Mouse (Mus musculus): Measurements from ENCODE around the gene Unc79.

- TF ChIP-seq CTCF (IDR thresholded peaks at IDR 0.05; ENCODE audit: low read depth, low read length): no peak
- TF ChIP-seq POLR2A (IDR thresholded peaks at IDR 0.05; ENCODE audit: insufficient read depth, low read length): no peak
Measured at GRCm38 (mm10) chr12:102899091-102899490, 49.6 kb upstream of the Unc79 start, which contains the start of gene Cox8c.

Data from ES-Bruce4 (cell line).